Mouse (Mus musculus) CH12.LX (cell line): Measurements from ENCODE around the gene Frmd5. TPM values are rescaled to one million over a fixed set of nuclear protein-coding genes. Genes with fewer than 3 reads are reported as not detected.
A peak's percentile ranks its signal among the peaks of the same experiment; 100 is the strongest.

Experiments used
- DNase-seq: peaks from one replicate; pipeline ENCODE4 v3.0.0-alpha.2; 2013; ENCODE audit errors: extremely low read depth
- H3K27ac ChIP-seq: 2 replicates; pipeline ENCODE4 v1.5.1; 2012; ENCODE audit warnings: low read depth, mild to moderate bottlenecking, control low read depth, moderate library complexity; ENCODE audit not compliant: insufficient read depth
- H3K27me3 ChIP-seq: replicated peaks from 2 replicates; pipeline ENCODE3; 2012; ENCODE audit warnings: inconsistent platforms
- H3K36me3 ChIP-seq, 2 experiments: replicated peaks in 1 of 2; 2 replicates each; pipeline versions ENCODE3 to v1.6.1; 2012; ENCODE audit warnings: inconsistent platforms in 1 of 2, low read length in 1 of 2, mild to moderate bottlenecking in 1 of 2, mixed read lengths in 1 of 2, moderate library complexity in 1 of 2; ENCODE audit not compliant: control insufficient read depth in 1 of 2, insufficient read depth in 1 of 2
- H3K4me1 ChIP-seq, 2 experiments: 2 replicates each; pipeline ENCODE4 v1.6.1; 2012; ENCODE audit warnings: inconsistent platforms in 1 of 2, moderate library complexity in 1 of 2; ENCODE audit not compliant: insufficient read depth in 2 of 2, control insufficient read depth in 1 of 2
- H3K4me2 ChIP-seq: 2 replicates; pipeline ENCODE4 v1.6.1; 2012; ENCODE audit warnings: low read depth, mild to moderate bottlenecking, control low read depth; ENCODE audit not compliant: poor library complexity, insufficient read depth, severe bottlenecking
- H3K4me3 ChIP-seq, 3 experiments: fragments of 150-350 bp in 1 of 3; sonication (generic) in 1 of 3; replicated peaks in 1 of 3; 2 replicates each; pipeline versions ENCODE3 to v1.5.1; 2011 to 2012; ENCODE audit warnings: low read depth in 2 of 3, low read length in 2 of 3, mild to moderate bottlenecking in 2 of 3, moderate library complexity in 2 of 3, control low read depth in 1 of 3, improper control_type of control experiment in 1 of 3, inconsistent platforms in 1 of 3, mixed read lengths in 1 of 3; ENCODE audit not compliant: poor library complexity in 1 of 3
- H3K79me2 ChIP-seq: replicated peaks from 2 replicates; pipeline ENCODE4 v1.6.1; 2012; ENCODE audit warnings: mild to moderate bottlenecking, moderate library complexity; ENCODE audit not compliant: control insufficient read depth, poor library complexity, insufficient read depth, severe bottlenecking; ENCODE audit errors: extremely low read depth
- H3K9ac ChIP-seq: 2 replicates; pipeline ENCODE4 v1.6.1; 2012; ENCODE audit warnings: low read depth, mild to moderate bottlenecking, control low read depth, moderate library complexity; ENCODE audit not compliant: insufficient read depth
- H3K9me3 ChIP-seq: replicated peaks from 2 replicates; pipeline ENCODE3; 2012; ENCODE audit warnings: low read length, inconsistent platforms, mixed read lengths
- CHD2 ChIP-seq: IDR thresholded peaks from 2 replicates; pipeline ENCODE4 v1.6.1; 2011; ENCODE audit warnings: low read length, improper control_type of control experiment
- CTCF ChIP-seq, 2 experiments: IDR thresholded peaks in 1 of 2; conservative IDR thresholded peaks in 1 of 2; 2 replicates each; pipeline ENCODE4 v1.5.1; 2011 to 2012; ENCODE audit warnings: low read depth in 2 of 2, low read length in 2 of 2, improper control_type of control experiment in 1 of 2, inconsistent platforms in 1 of 2, mild to moderate bottlenecking in 1 of 2, moderate library complexity in 1 of 2
- E2F4 ChIP-seq: IDR thresholded peaks from 2 replicates; pipeline ENCODE4 v1.6.1; 2011; ENCODE audit warnings: low read depth, low read length, improper control_type of control experiment; ENCODE audit not compliant: insufficient replicate concordance
- ETS1 ChIP-seq: conservative IDR thresholded peaks from 2 replicates; pipeline ENCODE4 v1.6.1; 2012; ENCODE audit warnings: low read depth, mild to moderate bottlenecking, inconsistent platforms, low read length, improper control_type of control experiment, moderate library complexity
- IRF4 ChIP-seq: IDR thresholded peaks from 2 replicates; pipeline ENCODE4 v1.6.1; 2014; ENCODE audit warnings: low read depth, mild to moderate bottlenecking, inconsistent platforms, low read length, improper control_type of control experiment
- JUN ChIP-seq: IDR thresholded peaks from 2 replicates; pipeline ENCODE4 v1.6.1; 2011; ENCODE audit warnings: low read depth, mild to moderate bottlenecking, low read length, improper control_type of control experiment, moderate library complexity; ENCODE audit not compliant: insufficient read depth
- KAT2A ChIP-seq: IDR thresholded peaks from 2 replicates; pipeline ENCODE4 v1.6.1; 2012; ENCODE audit warnings: low read length, improper control_type of control experiment, inconsistent platforms; ENCODE audit not compliant: insufficient replicate concordance
- MAFK ChIP-seq: IDR thresholded peaks from 2 replicates; pipeline ENCODE4 v1.6.1; 2011; ENCODE audit warnings: low read length, improper control_type of control experiment; ENCODE audit not compliant: insufficient replicate concordance
- MAX ChIP-seq: IDR thresholded peaks from 2 replicates; pipeline ENCODE4 v1.6.1; 2011; ENCODE audit warnings: low read length, improper control_type of control experiment
- MXI1 ChIP-seq: IDR thresholded peaks from 2 replicates; pipeline ENCODE4 v1.6.1; 2011; ENCODE audit warnings: mild to moderate bottlenecking, low read depth, low read length, improper control_type of control experiment
- MYC ChIP-seq: IDR thresholded peaks from 2 replicates; pipeline ENCODE4 v1.6.1; 2011; ENCODE audit warnings: low read depth, mild to moderate bottlenecking, improper control_type of control experiment, low read length
- NELFE ChIP-seq: IDR thresholded peaks from 2 replicates; pipeline ENCODE4 v1.6.1; 2011; ENCODE audit warnings: low read depth, low read length, improper control_type of control experiment
- POLR2AphosphoS2 ChIP-seq: IDR thresholded peaks from 2 replicates; pipeline ENCODE4 v1.6.1; 2011; ENCODE audit warnings: low read depth, low read length, improper control_type of control experiment
- RAD21 ChIP-seq: IDR thresholded peaks from 2 replicates; pipeline ENCODE4 v1.6.1; 2011; ENCODE audit warnings: low read depth, mild to moderate bottlenecking, low read length, improper control_type of control experiment, moderate library complexity
- RCOR1 ChIP-seq: conservative IDR thresholded peaks from 2 replicates; pipeline ENCODE4 v1.6.1; 2012; ENCODE audit warnings: low read depth, mild to moderate bottlenecking, inconsistent platforms, low read length, improper control_type of control experiment
- SMC3 ChIP-seq: IDR thresholded peaks from 2 replicates; pipeline ENCODE4 v1.6.1; 2011; ENCODE audit warnings: low read depth, low read length, improper control_type of control experiment
- TCF12 ChIP-seq: IDR thresholded peaks from 2 replicates; pipeline ENCODE4 v1.6.1; 2014; ENCODE audit warnings: low read depth, mild to moderate bottlenecking, inconsistent platforms, low read length, improper control_type of control experiment
- USF1 ChIP-seq: IDR thresholded peaks from 2 replicates; pipeline ENCODE4 v1.6.1; 2014; ENCODE audit warnings: low read depth, mild to moderate bottlenecking, inconsistent platforms, low read length, improper control_type of control experiment
- ZC3H11A ChIP-seq: IDR thresholded peaks from 2 replicates; pipeline ENCODE4 v1.6.1; 2012; ENCODE audit warnings: low read depth, mild to moderate bottlenecking, inconsistent platforms, low read length, improper control_type of control experiment
- ZKSCAN1 ChIP-seq: IDR thresholded peaks from 2 replicates; pipeline ENCODE4 v1.6.1; 2012; ENCODE audit warnings: low read depth, inconsistent platforms, low read length, improper control_type of control experiment, borderline replicate concordance
- ZMIZ1 ChIP-seq: IDR thresholded peaks from 2 replicates; pipeline ENCODE4 v1.6.1; 2012; ENCODE audit warnings: low read depth, mild to moderate bottlenecking, inconsistent platforms, low read length, improper control_type of control experiment
- ZNF384 ChIP-seq: IDR thresholded peaks from 2 replicates; pipeline ENCODE4 v1.6.1; 2012; ENCODE audit warnings: low read depth, low read length, improper control_type of control experiment, inconsistent platforms
- dilution Hi-C: fragments of 300-500 bp; cut with MboI; formaldehyde crosslinking; loops from 2 replicates; pipeline ENCODE4 v1.14.3; 2020; ENCODE audit warnings: low sequenced_read_pairs; ENCODE audit not compliant: extremely low pct_unique_long_range_greater_than_20kb, extremely low pct_ligation_motif_present
- in situ Hi-C: fragments of 300-500 bp; cut with MboI; formaldehyde crosslinking; loops from 3 replicates; pipeline ENCODE4 v1.14.3; 2019; ENCODE audit warnings: low sequenced_read_pairs, low pct_ligation_motif_present, low pct_unique_long_range_greater_than_20kb, mixed read lengths
- polyA plus RNA-seq: library from polyadenylated mRNA; unstranded; fragments of >175 nt; gene quantifications from 2 replicates; pipeline ENCODE4 v1.2.1, GENCODE M21; 2012; ENCODE audit warnings: low read depth; ENCODE audit not compliant: insufficient read length
- total RNA-seq, 2 experiments: library from RNA; depleted of rRNA; stranded (reverse); fragments of 300-350 nt in 1 of 2; fragments of >200 nt in 1 of 2; gene quantifications; 2 replicates each; pipeline ENCODE4 v1.2.3; 2012 to 2014

Frmd5 gene
- total and polyA plus RNA-seq, 3 experiments = 1.9 to 3.5 (median 3.2) TPM

DNA sequence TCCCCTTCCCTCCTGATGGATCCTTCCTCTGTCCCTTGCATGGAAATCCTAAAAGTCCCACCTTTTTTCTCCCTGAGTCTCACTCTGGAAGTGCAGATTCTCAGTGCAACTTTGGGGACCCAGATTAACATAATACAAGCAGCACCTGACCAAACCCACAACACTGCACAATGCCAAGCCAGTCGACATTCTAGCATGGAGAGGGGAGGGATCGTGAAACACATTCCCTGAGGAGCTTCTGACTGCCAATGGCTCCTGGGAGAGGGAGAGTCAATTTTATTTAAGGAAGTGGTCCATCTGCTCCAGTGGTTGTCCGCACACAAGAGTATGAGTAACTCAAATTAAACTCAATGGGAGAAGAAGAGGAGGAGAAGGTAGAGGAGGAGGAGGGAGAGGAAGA lies 28.0 kb upstream of the Frmd5 start:
- in situ Hi-C loops = loop anchor here (5.0 kb wide), 1 partner anchor 263 kb away; no protein-coding TSS in a partner anchor

GRCm38 (mm10) chr2:121832484-121832894 lies 25.6 kb upstream of the Frmd5 start:
- Histone ChIP-seq H3K9me3 (no peaks in the 10 kb centered on the region), H3K79me2 (no peaks in the 10 kb centered on the region), H3K4me2 (peak overlapping the region; percentile 55; the same call in 1 of the 2 replicates), H3K36me3 (no peaks in the 10 kb centered on the region), H3K27me3 (no peaks in the 10 kb centered on the region), H3K9ac (no peak overlapping the region), H3K4me3 (no peak overlapping the region), H3K4me1 (peaks cover 0 to 12% of the 10 kb centered on the region in 2 experiments; a peak in 2 of 4 replicates), H3K27ac (no peak overlapping the region)
- dilution Hi-C loops = no loop called here
- TF ChIP-seq NELFE = no peak
- no peak for TF ChIP-seq RCOR1
- peak; percentile 86 for TF ChIP-seq RAD21
- 0 out of 2 replicates have a peak, but pooled peaks have one; percentile 27 for TF ChIP-seq ZC3H11A
- TF ChIP-seq KAT2A = no peak
- TF ChIP-seq ETS1 = no peak
- TF ChIP-seq ZNF384 = peak; percentile 95
- TF ChIP-seq SMC3 = peak; percentile 78
- TF ChIP-seq CTCF (conservative IDR thresholded peaks at IDR 0.05 in 1 of 2, IDR thresholded peaks at IDR 0.05 in 1 of 2; ENCODE audit: low read depth in 2 of 2, low read length in 2 of 2) = peak in 1 of 2 experiments; percentile 84; a peak in 3 of 4 replicates
- in situ Hi-C loops = loop anchor here (5.0 kb wide), 1 partner anchor 260 kb away; no protein-coding TSS in a partner anchor
- DNase-seq = peak; percentile 71

More for the DNA sequence above, 28.0 kb upstream of the Frmd5 start:
- Histone ChIP-seq H3K27me3 (no peaks in the 10 kb centered on the region), H3K9me3 (peaks cover 9% of the 10 kb centered on the region), H3K4me1 (peaks cover 0 to 11% of the 10 kb centered on the region in 2 experiments; a peak in 2 of 4 replicates), H3K27ac (no peak overlapping the region), H3K79me2 (no peaks in the 10 kb centered on the region), H3K36me3 (no peaks in the 10 kb centered on the region), H3K4me2 (no peak overlapping the region), H3K9ac (no peak overlapping the region), H3K4me3 (no peak overlapping the region)
- no peak for DNase-seq
- TF ChIP-seq TCF12 = no peak
- TF ChIP-seq USF1 = no peak
- TF ChIP-seq ZMIZ1 = no peak
- TF ChIP-seq JUN = no peak
- no peak for TF ChIP-seq IRF4
- TF ChIP-seq E2F4 = no peak
- TF ChIP-seq MXI1 = no peak
- TF ChIP-seq MAFK = no peak
- no peak for TF ChIP-seq MAX
- no peak for TF ChIP-seq MYC
- no peak for TF ChIP-seq ETS1
- no peak for TF ChIP-seq KAT2A
- TF ChIP-seq POLR2AphosphoS2 = no peak
- TF ChIP-seq ZKSCAN1 = no peak
- TF ChIP-seq RAD21 = no peak
- no peak for TF ChIP-seq CHD2
- dilution Hi-C loops = no loop called here
